Mouse (Mus musculus) cerebellum, adult 11 months (tissue): ENCODE measurements around the gene Gm20388.
"Not testable (repeated sequence)": the region's sequence is repeated elsewhere in the genome, so short reads cannot be mapped to it uniquely, and the experiment has no call there.

Experiments
- DNase-seq: peaks from one replicate; pipeline ENCODE4 v3.0.0; 2022

Gm20388 gene

GRCm38 (mm10) chr8:123624702-123625101 is 3714.1 kb downstream of the Gm20388 start:
- no peak for DNase-seq

GRCm38 (mm10) chr8:123625717-123626116 is 3715.1 kb downstream of the Gm20388 start:
- no peak for DNase-seq

- no peak for DNase-seq
Observed at GRCm38 (mm10) chr8:123627410-123628147, 3716.9 kb downstream of the Gm20388 start.

GRCm38 (mm10) chr8:123628253-123628967 is 3717.8 kb downstream of the Gm20388 start:
- DNase-seq: peak; percentile 43

- DNase-seq: peak; percentile 62
Observed at GRCm38 (mm10) chr8:123628968-123629755, 3718.5 kb downstream of the Gm20388 start.

- no peak for DNase-seq
Observed at GRCm38 (mm10) chr8:123630058-123630457, 3719.4 kb downstream of the Gm20388 start.

- no peak for DNase-seq
Observed at GRCm38 (mm10) chr8:123630841-123631251, 3720.2 kb downstream of the Gm20388 start.

- DNase-seq: not testable (repeated sequence)
Observed at GRCm38 (mm10) chr8:123631746-123632145, 3721.1 kb downstream of the Gm20388 start.

GRCm38 (mm10) chr8:123632257-123632656 is 3721.6 kb downstream of the Gm20388 start:
- no peak for DNase-seq

GRCm38 (mm10) chr8:123633801-123634200 is 3723.2 kb downstream of the Gm20388 start:
- no peak for DNase-seq

- no peak for DNase-seq
Observed at GRCm38 (mm10) chr8:123634395-123635131, 3723.9 kb downstream of the Gm20388 start.

GRCm38 (mm10) chr8:123635671-123636070 is 3725.0 kb downstream of the Gm20388 start:
- no peak for DNase-seq

- peak; percentile 38 for DNase-seq
Observed at GRCm38 (mm10) chr8:123643330-123644051, 3732.8 kb downstream of the Gm20388 start.

GRCm38 (mm10) chr8:123645229-123645628 is 3734.6 kb downstream of the Gm20388 start:
- DNase-seq: no peak

- DNase-seq: no peak
Observed at GRCm38 (mm10) chr8:123648245-123649170, 3737.9 kb downstream of the Gm20388 start.

GRCm38 (mm10) chr8:123649483-123649882 is 3738.8 kb downstream of the Gm20388 start:
- no peak for DNase-seq

- DNase-seq: no peak
Observed at GRCm38 (mm10) chr8:123651390-123652098, 3740.9 kb downstream of the Gm20388 start.

- no peak for DNase-seq
Observed at GRCm38 (mm10) chr8:123652641-123653040, 3742.0 kb downstream of the Gm20388 start.

- peak; percentile 92 for DNase-seq
Observed at GRCm38 (mm10) chr8:123653308-123653993, 3742.8 kb downstream of the Gm20388 start, which contains the start of gene Rhou. TSS of gene Rhou (plus strand) at chr8:123653929.
